Mouse (Mus musculus) neural tube, embryonic 13.5 days (tissue): ENCODE measurements around the gene Tbl1x. TPM values are rescaled to one million over a fixed set of nuclear protein-coding genes. Genes with fewer than 3 reads are reported as not detected.
"Not testable (repeated sequence)": the region's sequence is repeated elsewhere in the genome, so short reads cannot be mapped to it uniquely, and the experiment has no call there.

Experiments
- ATAC-seq: fragments of 200-750 bp; cut with Nextera tagmentation; 2 replicates; pipeline ENCODE4 v1.8.0; 2017; ENCODE audit warnings: low read depth, mild to moderate bottlenecking, moderate TSS enrichment, moderate library complexity
- H3K27ac ChIP-seq: fragments of 300-500 bp; sonication (generic); replicated peaks from 2 replicates; pipeline ENCODE4 v1.5.1; 2015; ENCODE audit warnings: moderate library complexity, mild to moderate bottlenecking, inconsistent platforms
- H3K27me3 ChIP-seq: fragments of 300-500 bp; sonication (generic); 2 replicates; pipeline ENCODE4 v1.6.1; 2015; ENCODE audit warnings: mild to moderate bottlenecking, inconsistent platforms
- H3K36me3 ChIP-seq: fragments of 300-500 bp; sonication (generic); 2 replicates; pipeline ENCODE4 v1.6.1; 2015; ENCODE audit warnings: mild to moderate bottlenecking, inconsistent platforms
- H3K4me1 ChIP-seq: fragments of 300-500 bp; sonication (generic); replicated peaks from 2 replicates; pipeline ENCODE4 v1.6.1; 2015; ENCODE audit warnings: inconsistent platforms
- H3K4me2 ChIP-seq: fragments of 300-500 bp; sonication (generic); 2 replicates; pipeline ENCODE4 v1.6.1; 2015; ENCODE audit warnings: inconsistent platforms, mild to moderate bottlenecking, moderate library complexity
- H3K4me3 ChIP-seq: fragments of 300-500 bp; sonication (generic); 2 replicates; pipeline ENCODE4 v1.5.1; 2015; ENCODE audit warnings: mild to moderate bottlenecking, inconsistent platforms
- H3K9ac ChIP-seq: fragments of 300-500 bp; sonication (generic); 2 replicates; pipeline ENCODE4 v1.6.1; 2015; ENCODE audit warnings: moderate library complexity, mild to moderate bottlenecking, inconsistent platforms
- H3K9me3 ChIP-seq: fragments of 300-500 bp; sonication (generic); 2 replicates; pipeline ENCODE4 v1.6.1; 2016; ENCODE audit warnings: inconsistent platforms
- WGBS: fragments of 180-500 bp; shearing (Covaris S2); methylation state at CpG from one replicate; pipeline ENCODE4 v1.1.7; 2015; 5-methylcytosine and 5-hydroxymethylcytosine counted together
- polyA plus RNA-seq: library from polyadenylated mRNA; unstranded; fragments of >200 nt; fragmentation: Nextera tagmentation; extraction: Ambion mirVana; gene quantifications from 2 replicates; pipeline ENCODE4 v1.2.1, GENCODE M21; 2015

Gene Tbl1x
- polyA plus RNA-seq, 1 experiment from 2014 or later = 41.5 TPM

DNA sequence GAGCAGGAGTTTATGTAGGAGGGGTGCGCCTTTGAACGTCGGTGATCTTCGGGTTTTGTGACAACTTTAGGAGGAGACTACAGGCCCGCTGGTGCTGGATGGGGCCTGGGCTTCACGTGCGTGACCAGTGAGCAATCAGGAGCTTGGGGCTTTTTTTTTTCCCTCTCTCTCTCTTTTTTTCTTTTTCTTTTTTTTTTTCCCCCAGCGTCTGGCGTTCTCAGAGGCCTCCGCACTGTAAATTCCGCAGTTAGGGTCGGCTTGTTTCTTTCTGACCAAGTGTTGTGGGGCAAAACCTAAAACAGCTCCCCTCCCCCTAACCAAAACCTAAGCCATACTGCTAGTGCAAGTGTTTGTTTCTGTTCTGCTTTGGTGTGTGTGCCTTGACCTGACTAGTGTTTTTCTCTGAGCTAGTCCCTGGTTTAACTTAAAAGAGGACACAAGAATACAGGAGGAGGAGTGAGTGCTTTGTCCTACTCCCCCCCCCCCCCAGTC is 1.2 kb downstream of the Tbl1x start:
- peak overlapping the region; percentile 62 for H3K4me2 ChIP-seq
- H3K9ac ChIP-seq = peak overlapping the region; percentile 83
- peak overlapping the region; percentile 96 for H3K27ac ChIP-seq
- no peak for ATAC-seq
- H3K4me3 ChIP-seq = peak overlapping the region; percentile 66
- no peaks in the 10 kb centered on the region for H3K27me3 ChIP-seq
- H3K36me3 ChIP-seq = no peaks in the 10 kb centered on the region
- H3K4me1 ChIP-seq = peaks cover 28% of the 10 kb centered on the region
- WGBS = 19% methylated on average over 12 of the region's 12 CpGs
- no peaks in the 10 kb centered on the region for H3K9me3 ChIP-seq

DNA sequence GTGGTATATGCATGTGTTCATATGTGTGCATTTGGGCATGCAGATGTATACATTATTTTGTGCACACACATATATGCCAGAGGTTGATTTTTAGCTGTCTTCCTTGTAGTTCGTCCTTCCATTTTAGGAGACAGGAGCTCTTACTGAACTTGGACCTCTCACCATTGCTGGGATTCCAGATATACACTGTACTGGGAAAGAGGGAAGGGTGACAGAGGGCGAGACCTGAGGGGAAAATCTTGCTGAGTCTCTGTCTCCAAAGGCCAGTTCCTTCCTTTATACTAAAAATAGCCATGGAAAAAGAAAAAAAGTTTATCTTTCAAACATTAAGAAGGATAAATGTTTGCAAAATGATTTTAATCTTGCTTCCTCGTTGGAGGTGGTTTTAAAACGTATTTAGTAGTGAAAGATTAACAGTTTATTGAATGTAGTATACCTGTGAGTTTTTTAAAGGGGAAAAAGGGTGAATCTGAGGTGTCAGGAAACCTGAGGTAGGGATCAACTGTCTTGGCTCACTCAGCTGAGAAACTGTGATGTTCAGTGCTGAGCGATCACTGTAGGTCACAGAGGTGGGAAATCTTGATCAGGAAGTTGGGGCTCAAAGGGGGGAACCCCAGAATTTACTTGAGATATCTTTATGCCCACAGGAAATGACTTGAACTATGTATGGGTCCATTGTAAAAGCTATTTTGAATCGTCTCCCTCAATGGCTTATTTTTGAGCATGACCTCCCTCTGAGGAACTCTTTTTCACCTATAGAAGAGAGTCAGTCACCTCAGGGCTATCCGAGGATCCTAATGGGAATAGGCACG is 6.7 kb downstream of the Tbl1x start:
- H3K4me1 ChIP-seq = peaks cover 20% of the 10 kb centered on the region
- no peaks in the 10 kb centered on the region for H3K36me3 ChIP-seq
- no peak overlapping the region for H3K4me2 ChIP-seq
- no peak for ATAC-seq
- H3K27me3 ChIP-seq = no peaks in the 10 kb centered on the region
- H3K4me3 ChIP-seq = no peak overlapping the region
- 48% methylated on average over 8 of the region's 8 CpGs for WGBS
- no peak overlapping the region for H3K27ac ChIP-seq
- H3K9ac ChIP-seq = no peak overlapping the region
- H3K9me3 ChIP-seq = no peaks in the 10 kb centered on the region

DNA sequence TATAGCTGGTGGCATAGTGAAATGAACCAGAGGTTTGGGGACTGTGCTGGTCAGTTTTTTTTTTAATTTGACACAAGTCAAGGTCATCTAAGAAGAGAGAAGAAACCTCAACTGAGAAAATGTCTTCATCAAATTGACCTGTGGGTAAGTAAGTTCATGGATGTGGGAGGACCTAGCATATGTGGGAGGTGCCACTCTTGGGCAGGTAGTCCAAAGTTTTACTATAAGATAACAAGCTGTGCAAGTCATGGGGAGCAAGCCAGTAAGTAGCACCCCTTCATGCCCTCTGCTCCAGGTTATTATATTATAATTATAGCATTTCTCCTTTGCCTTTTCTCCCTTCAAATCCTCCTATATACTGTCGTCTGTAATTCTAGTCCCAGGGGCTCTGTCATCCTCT is 8.1 kb downstream of the Tbl1x start:
- no peak for ATAC-seq
- no peaks in the 10 kb centered on the region for H3K9me3 ChIP-seq
- no peak overlapping the region for H3K4me3 ChIP-seq
- H3K27ac ChIP-seq = no peak overlapping the region
- peaks cover 12% of the 10 kb centered on the region for H3K4me1 ChIP-seq
- H3K27me3 ChIP-seq = no peaks in the 10 kb centered on the region
- 100% methylated on average over 1 of the region's 1 CpGs for WGBS
- H3K9ac ChIP-seq = no peak overlapping the region
- H3K4me2 ChIP-seq = no peak overlapping the region
- H3K36me3 ChIP-seq = no peaks in the 10 kb centered on the region

DNA sequence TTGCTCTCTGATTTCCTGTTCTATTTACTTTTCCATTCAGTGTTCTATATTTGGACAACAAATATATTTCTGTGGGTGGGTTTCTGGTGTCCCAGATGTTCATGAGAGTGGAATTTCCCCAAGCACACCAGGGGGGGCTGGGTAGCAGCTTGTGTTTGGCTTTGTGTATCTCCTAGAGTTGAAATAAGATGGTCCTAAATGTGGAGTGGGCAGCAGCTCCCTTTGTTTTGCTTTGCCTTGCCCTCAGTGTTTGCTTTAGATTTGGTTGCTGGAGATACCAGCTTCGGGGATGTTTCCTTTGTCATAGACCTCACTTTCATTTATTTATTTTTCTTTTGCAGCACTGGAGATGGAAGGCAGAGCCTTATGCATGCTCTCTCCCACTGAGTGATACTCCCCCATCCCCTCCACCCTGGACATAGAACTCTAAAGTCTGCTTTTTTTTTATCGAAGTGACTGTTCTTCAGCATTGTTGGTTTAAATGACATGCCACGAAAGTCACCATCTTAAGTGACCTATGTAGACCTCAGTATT is 12.1 kb downstream of the Tbl1x start:
- no peak overlapping the region for H3K27ac ChIP-seq

DNA sequence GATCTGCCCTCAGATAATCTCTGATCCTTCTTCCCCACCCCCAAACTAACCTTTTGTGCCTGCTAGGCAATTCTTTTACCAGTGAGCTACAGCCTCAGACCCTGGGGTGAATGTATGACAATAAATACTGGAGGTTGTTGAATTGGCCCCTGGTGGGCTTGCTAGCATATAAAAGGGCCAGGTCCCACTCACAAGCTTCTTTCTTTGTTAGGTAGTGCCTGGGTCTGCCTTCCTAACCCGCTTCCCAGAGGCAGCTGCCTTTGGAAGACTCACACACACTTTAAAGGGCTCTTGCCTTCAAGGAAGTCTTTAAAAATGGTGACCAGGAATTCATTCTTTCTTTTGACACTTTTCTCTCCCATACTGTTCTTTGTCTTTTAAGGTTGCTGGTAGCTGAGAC is 14.4 kb downstream of the Tbl1x start:
- no peaks in the 10 kb centered on the region for H3K36me3 ChIP-seq
- H3K9ac ChIP-seq = no peak overlapping the region
- no peaks in the 10 kb centered on the region for H3K27me3 ChIP-seq
- H3K27ac ChIP-seq = no peak overlapping the region
- ATAC-seq = no peak
- H3K4me2 ChIP-seq = no peak overlapping the region
- H3K4me3 ChIP-seq = no peak overlapping the region
- WGBS = 15% methylated on average over 1 of the region's 1 CpGs
- no peaks in the 10 kb centered on the region for H3K9me3 ChIP-seq
- peaks cover 14% of the 10 kb centered on the region for H3K4me1 ChIP-seq

More for the DNA sequence above, 12.1 kb downstream of the Tbl1x start:
- Histone ChIP-seq H3K4me3 (no peak overlapping the region), H3K9ac (no peak overlapping the region), H3K4me2 (no peak overlapping the region), H3K4me1 (peaks cover 16% of the 10 kb centered on the region), H3K27me3 (no peaks in the 10 kb centered on the region), H3K9me3 (no peaks in the 10 kb centered on the region), H3K36me3 (no peaks in the 10 kb centered on the region)
- no peak for ATAC-seq
- 44% methylated on average over 3 of the region's 3 CpGs for WGBS

DNA sequence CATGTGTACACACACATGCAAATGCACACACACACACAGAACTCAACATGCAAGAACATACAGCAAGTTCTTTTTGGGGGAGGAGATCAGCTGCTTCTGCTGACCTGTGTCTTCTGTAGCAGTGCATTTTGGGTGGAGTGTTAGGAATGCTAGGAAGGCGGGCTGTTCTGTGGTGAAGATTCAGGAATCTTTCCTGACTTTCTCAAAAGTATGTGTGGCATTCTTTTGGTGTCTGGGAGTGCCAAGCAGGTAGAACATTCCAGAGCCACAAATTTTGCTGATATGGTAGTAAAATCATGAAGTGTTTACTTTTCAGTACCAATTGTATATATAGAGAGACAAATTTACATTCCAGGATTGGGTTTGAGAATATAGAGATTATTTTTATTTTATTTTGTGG is 17.6 kb downstream of the Tbl1x start:
- Histone ChIP-seq H3K27ac (no peak overlapping the region), H3K27me3 (no peaks in the 10 kb centered on the region), H3K4me2 (no peak overlapping the region), H3K9me3 (no peaks in the 10 kb centered on the region), H3K36me3 (no peaks in the 10 kb centered on the region), H3K4me3 (no peak overlapping the region), H3K4me1 (peaks cover 12% of the 10 kb centered on the region), H3K9ac (no peak overlapping the region)
- 86% methylated on average over 1 of the region's 1 CpGs for WGBS
- no peak for ATAC-seq

DNA sequence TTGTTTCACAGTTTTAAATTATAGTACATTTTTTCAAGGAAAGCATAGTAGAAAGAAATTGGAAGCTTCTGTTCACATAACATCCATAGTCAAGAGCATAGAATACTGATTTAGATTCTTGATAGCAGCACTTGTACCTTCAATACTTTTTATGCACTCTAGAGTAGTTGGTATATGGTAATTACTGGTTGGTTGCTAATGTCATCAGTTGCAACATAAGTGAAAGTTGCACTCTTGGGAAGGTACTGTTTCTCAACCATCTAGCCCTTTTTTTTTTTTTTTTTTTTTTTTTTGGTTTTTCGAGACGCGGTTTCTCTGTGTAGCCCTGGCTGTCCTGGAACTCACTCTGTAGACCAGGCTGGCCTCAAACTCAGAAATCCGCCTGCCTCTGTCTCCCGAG is 20.2 kb downstream of the Tbl1x start:
- Histone ChIP-seq H3K27me3 (no peaks in the 10 kb centered on the region), H3K9me3 (no peaks in the 10 kb centered on the region), H3K27ac (no peak overlapping the region), H3K4me1 (no peaks in the 10 kb centered on the region), H3K9ac (no peak overlapping the region), H3K36me3 (no peaks in the 10 kb centered on the region), H3K4me2 (no peak overlapping the region), H3K4me3 (no peak overlapping the region)
- no peak for ATAC-seq
- 87% methylated on average over 4 of the region's 5 CpGs for WGBS

DNA sequence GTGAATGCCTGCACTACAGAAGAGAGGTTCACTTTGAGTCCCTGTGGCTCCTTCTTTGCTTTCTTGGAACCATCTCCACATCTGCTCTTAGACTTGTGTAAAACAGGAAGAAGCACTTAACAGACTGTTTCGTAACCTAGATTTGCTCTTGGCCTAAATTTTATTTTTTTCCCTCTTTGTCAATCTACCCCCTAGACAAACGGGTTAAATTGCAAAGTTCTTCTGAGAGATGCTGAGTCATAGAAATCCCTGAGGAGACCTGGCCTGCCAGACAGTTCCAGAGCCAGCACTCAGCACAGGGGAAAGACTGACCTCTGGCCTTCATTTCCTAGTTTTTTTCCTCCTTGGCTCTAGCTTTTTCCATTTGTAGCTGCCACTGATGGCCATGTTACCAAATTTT is 23.1 kb downstream of the Tbl1x start:
- no peak for ATAC-seq
- Histone ChIP-seq H3K36me3 (no peaks in the 10 kb centered on the region), H3K4me2 (no peak overlapping the region), H3K9ac (no peak overlapping the region), H3K4me3 (no peak overlapping the region), H3K4me1 (no peaks in the 10 kb centered on the region), H3K27me3 (no peaks in the 10 kb centered on the region), H3K27ac (no peak overlapping the region), H3K9me3 (no peaks in the 10 kb centered on the region)
- WGBS = 65% methylated on average over 2 of the region's 2 CpGs

DNA sequence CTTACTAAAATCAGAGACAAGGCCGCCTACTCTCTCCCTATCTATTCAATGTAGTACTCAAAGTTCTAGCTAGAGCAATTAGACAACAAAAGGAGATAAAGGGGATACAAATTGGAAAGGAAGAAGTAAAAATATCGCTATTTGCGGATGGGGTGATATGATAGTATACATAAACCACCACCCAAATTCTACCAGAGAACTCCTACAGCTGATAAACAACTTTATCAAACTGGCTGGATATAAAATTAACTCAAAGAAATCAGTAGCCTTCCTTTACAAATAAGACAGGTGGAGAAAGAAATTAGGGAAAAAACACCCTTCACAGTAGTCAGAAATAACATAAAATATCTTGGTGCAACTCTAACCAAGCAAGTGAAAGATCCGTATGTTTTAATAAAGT is 29.0 kb downstream of the Tbl1x start:
- not testable (repeated sequence) for H3K36me3 ChIP-seq, H3K9ac ChIP-seq, H3K27ac ChIP-seq, H3K4me1 ChIP-seq, H3K4me2 ChIP-seq, H3K9me3 ChIP-seq, H3K4me3 ChIP-seq, H3K27me3 ChIP-seq, ATAC-seq
- WGBS = 85% methylated on average over 4 of the region's 4 CpGs

DNA sequence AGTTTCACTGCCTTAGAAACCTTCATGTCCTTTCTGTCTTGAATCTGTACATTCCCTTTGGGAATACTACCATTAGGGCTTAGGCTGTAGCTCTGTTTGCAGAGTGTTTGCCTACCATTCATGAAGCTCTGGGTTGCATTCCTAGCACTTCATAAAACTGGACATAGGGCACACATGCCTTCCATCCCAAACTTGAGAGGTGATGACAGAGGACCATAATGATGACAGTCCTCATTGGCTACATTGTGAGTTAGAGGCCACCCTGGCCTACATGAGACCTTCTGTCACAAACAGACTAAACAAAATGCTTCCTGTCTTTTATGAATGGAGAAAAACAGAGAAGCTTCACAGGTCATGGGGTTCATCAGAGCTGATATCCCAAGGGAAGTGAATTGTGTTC is 33.2 kb downstream of the Tbl1x start:
- no peak for ATAC-seq
- no peaks in the 10 kb centered on the region for H3K27me3 ChIP-seq
- H3K36me3 ChIP-seq = no peaks in the 10 kb centered on the region
- no peak overlapping the region for H3K9ac ChIP-seq
- H3K4me2 ChIP-seq = no peak overlapping the region
- H3K4me3 ChIP-seq = no peak overlapping the region
- H3K27ac ChIP-seq = no peak overlapping the region
- no peaks in the 10 kb centered on the region for H3K9me3 ChIP-seq
- peaks cover 14% of the 10 kb centered on the region for H3K4me1 ChIP-seq

DNA sequence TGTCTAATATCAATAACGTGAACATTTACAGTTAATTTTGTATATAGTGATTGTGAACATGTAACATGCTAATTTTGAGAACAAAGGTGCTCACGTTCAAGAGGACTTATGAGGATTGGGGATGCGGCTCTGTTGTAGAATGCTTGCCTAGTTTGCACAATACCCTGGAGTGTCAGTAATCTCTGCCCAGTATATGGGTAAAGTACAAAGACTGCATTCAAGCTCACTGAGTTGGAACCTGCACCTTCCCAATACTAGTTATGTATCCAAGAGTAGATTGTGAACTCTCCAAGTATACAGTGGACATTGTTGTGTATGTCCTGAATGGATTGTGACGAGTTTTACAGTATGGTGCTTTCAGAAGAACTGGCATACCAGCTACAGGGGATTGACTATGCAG is 33.7 kb downstream of the Tbl1x start:
- Histone ChIP-seq H3K9ac (no peak overlapping the region), H3K4me2 (no peak overlapping the region), H3K4me3 (no peak overlapping the region), H3K9me3 (no peaks in the 10 kb centered on the region), H3K36me3 (no peaks in the 10 kb centered on the region), H3K27ac (no peak overlapping the region), H3K4me1 (peaks cover 14% of the 10 kb centered on the region), H3K27me3 (no peaks in the 10 kb centered on the region)
- no peak for ATAC-seq
- WGBS = 70% methylated on average over 4 of the region's 4 CpGs

DNA sequence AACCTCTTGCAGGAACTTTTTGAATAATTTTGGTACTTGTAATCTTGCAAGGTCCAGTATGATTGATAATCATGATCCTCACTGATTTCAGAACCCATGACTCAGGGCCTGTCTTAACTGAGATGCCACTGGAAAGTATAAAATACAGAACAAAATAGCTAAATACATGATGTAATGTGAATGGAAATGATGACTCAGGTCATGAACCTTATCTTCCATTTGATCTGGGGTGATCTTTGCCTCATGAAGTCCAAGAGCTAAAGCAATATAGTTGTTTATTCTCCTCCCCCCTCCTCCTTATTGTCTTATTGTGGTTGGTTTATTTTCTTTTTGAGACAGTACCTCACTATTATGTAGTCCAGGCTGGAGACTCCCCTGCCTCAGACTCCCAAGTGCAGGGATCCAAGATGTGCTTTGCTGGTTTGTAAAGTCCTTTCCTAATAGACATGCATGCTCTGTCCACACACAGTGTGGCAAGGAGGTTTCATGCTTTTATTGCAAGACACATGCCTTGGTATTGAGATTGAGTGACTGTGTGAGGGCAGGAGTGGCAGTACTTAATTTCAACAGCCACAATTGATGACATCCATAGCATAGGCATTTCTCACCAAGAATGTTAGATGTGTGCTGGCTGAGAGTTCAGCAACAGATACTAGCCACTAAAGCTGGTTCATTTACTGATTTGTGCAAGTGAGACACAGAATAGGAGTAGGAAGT is 34.7 kb downstream of the Tbl1x start:
- Histone ChIP-seq H3K4me2 (no peak overlapping the region), H3K4me1 (peaks cover 14% of the 10 kb centered on the region), H3K27me3 (no peaks in the 10 kb centered on the region), H3K9ac (no peak overlapping the region), H3K4me3 (no peak overlapping the region), H3K9me3 (no peaks in the 10 kb centered on the region), H3K27ac (no peak overlapping the region), H3K36me3 (no peaks in the 10 kb centered on the region)
- no peak for ATAC-seq
